ENCODE assay signal across 8 mouse cellular contexts in the genomic region with DNA sequence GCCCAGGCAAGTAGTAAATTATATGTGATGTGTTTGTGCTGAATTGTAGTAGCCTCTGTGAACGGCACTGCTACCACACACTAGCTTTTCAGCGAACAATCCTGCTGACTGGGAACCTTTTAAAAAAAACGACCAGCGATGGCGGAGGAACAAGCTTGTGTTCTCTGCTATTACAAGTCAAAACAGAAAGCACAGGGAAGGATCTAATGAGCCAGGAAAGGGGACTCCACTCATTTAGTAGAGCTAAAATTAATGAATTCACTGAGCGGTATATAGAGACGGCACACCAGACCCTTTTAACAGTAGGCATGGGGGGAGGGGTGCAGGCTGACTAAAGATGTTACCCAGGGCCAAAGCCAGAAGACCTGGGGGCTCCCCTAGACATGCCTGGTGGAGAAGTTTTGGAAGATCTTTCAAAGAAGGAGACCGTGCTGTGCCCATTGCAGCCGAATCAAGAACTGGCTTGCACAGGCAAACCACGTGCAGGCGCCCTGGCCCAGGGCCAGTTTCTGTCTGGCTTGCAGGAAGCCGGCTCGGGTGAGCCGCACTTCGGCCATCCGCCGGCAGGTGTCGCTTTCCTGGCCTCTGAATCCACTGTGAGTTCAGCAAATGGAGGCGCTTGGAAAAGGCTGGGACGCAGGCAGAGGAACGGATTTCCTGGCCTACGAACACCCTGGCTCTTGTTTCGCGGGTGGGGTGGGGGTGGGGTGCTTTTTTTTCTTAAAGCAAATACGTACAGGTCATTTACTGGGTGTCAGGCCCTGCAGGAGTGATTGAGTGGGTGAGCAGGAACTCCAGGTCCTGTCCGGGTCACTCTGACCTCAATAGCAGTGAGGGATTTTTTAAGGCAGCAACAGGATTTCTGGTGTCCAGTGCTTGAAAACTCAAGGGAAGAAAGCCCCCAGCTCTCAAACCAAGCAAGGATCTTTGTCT. TPM values are rescaled to one million over a fixed set of nuclear protein-coding genes. Genes with fewer than 3 reads are reported as not detected.
DNase-seq lines count a peak whose midpoint lies in the region; ATAC-seq lines count a peak whose summit lies in the region.

No protein-coding gene starts in this region.

- intact Hi-C loops in gastrocnemius, postnatal 14 days (cut with DNase I; ENCODE audit: low total_unique reads): no loop called here

- ATAC-seq in inflammation-experienced regulatory T-cells, adult 6 months: peak; percentile 90

- H3K4me1 ChIP-seq in megakaryocyte, embryonic 14.5 days: peaks cover 30% of the 10 kb centered on the region

- 0 out of 2 replicates have a peak, but pooled peaks cover 1% of the 10 kb centered on the region for H3K9me3 ChIP-seq in megakaryocyte, embryonic 14.5 days

- no peaks in the 10 kb centered on the region for H3K36me3 ChIP-seq in megakaryocyte, embryonic 14.5 days (replicated peaks; ENCODE audit: low read length)

- DNase-seq in adrenal gland, adult (ENCODE audit: inconsistent age in 2 of 2, low spot score in 1 of 2): peak; percentile 99 to 100
- DNase-seq in embryo, embryonic 10 days (ENCODE audit: low spot score): peak; percentile 94
- peak; percentile 100 for DNase-seq in gastrocnemius, postnatal 14 days
- DNase-seq in left cerebral cortex, adult 9 months (ENCODE audit: low spot score in 2 of 2): peak; percentile 89 to 100
- DNase-seq in right cerebral cortex, adult 2 months (ENCODE audit: low spot score in 2 of 2): peak; percentile 100
- peak; percentile 99 for DNase-seq in urinary bladder, postnatal 10 days (ENCODE audit: low spot score)

- peak overlapping the region; percentile 81 for H3K4me3 ChIP-seq in megakaryocyte, embryonic 14.5 days (replicated peaks)

- no peaks in the 10 kb centered on the region for H3K27me3 ChIP-seq in megakaryocyte, embryonic 14.5 days (replicated peaks)

RNA-seq across cellular contexts. Expression of a gene that starts 11.7 kb away (rescaled TPM):
- 1 to 10 TPM; 1.1 to 1.5 TPM for total RNA-seq in gastrocnemius, postnatal 14 days (2021)
- polyA plus RNA-seq in inflammation-experienced regulatory T-cells, adult 6 months (2017; shearing (Covaris generic)): not detected
- polyA plus RNA-seq in megakaryocyte, embryonic 14.5 days (2012; ENCODE audit: insufficient read depth, low replicate concordance): not detected in 2 replicates

Comparison
In these comparisons a context has a peak if more than half of its experiments do, and no peak if none do; other contexts are left out.
1. Peak in every context shown above with its lines: DNase-seq, ATAC-seq and H3K4me3 ChIP-seq.